Mouse (Mus musculus): ENCODE results near the gene Cars2.
"Not testable (repeated sequence)": the region's sequence is repeated elsewhere in the genome, so short reads cannot be mapped to it uniquely, and the experiment has no call there.

Cars2 gene

GRCm38 (mm10) chr8:11550281-11550948, at the start of gene Cars2:
Cars2 (minus strand) TSS chr8:11550783.
- peak; percentile 92 for DNase-seq (ENCODE audit: low read depth, low spot score)

- no peak for DNase-seq (ENCODE audit: low read depth, low spot score)
These were observed 42.8 kb upstream of the Cars2 start for GRCm38 (mm10) chr8:11593222-11593884.

GRCm38 (mm10) chr8:11592296-11592695, 41.7 kb upstream of the Cars2 start:
- DNase-seq (ENCODE audit: low read depth, low spot score): no peak

- DNase-seq (ENCODE audit: low read depth, low spot score): no peak
These were observed 41.3 kb upstream of the Cars2 start for GRCm38 (mm10) chr8:11591837-11592236.

GRCm38 (mm10) chr8:11586374-11586745, 35.8 kb upstream of the Cars2 start:
- DNase-seq (ENCODE audit: low read depth, low spot score): no peak

GRCm38 (mm10) chr8:11585513-11586373, 35.2 kb upstream of the Cars2 start:
- DNase-seq (ENCODE audit: low read depth, low spot score): no peak

GRCm38 (mm10) chr8:11575604-11576384, 25.2 kb upstream of the Cars2 start:
- DNase-seq (ENCODE audit: low read depth, low spot score): no peak

- no peak for DNase-seq (ENCODE audit: low read depth, low spot score)
These were observed 24.5 kb upstream of the Cars2 start for GRCm38 (mm10) chr8:11574911-11575603.

GRCm38 (mm10) chr8:11572428-11572827, 21.8 kb upstream of the Cars2 start:
- DNase-seq (ENCODE audit: low read depth, low spot score): no peak

- no peak for DNase-seq (ENCODE audit: low read depth, low spot score)
These were observed 21.4 kb upstream of the Cars2 start for GRCm38 (mm10) chr8:11571950-11572349.

- DNase-seq (ENCODE audit: low read depth, low spot score): no peak
These were observed 20.2 kb upstream of the Cars2 start for GRCm38 (mm10) chr8:11570742-11571141.

GRCm38 (mm10) chr8:11569260-11570097, 18.9 kb upstream of the Cars2 start:
- no peak for DNase-seq (ENCODE audit: low read depth, low spot score)

GRCm38 (mm10) chr8:11568193-11568592, 17.6 kb upstream of the Cars2 start:
- DNase-seq (ENCODE audit: low read depth, low spot score): not testable (repeated sequence)

- no peak for DNase-seq (ENCODE audit: low read depth, low spot score)
These were observed 14.1 kb upstream of the Cars2 start for GRCm38 (mm10) chr8:11564721-11565120.

- no peak for DNase-seq (ENCODE audit: low read depth, low spot score)
These were observed 13.7 kb upstream of the Cars2 start for GRCm38 (mm10) chr8:11564236-11564635.

- DNase-seq (ENCODE audit: low read depth, low spot score): no peak
These were observed 9.6 kb upstream of the Cars2 start for GRCm38 (mm10) chr8:11560220-11560619.

- DNase-seq (ENCODE audit: low read depth, low spot score): no peak
These were observed 8.9 kb upstream of the Cars2 start for GRCm38 (mm10) chr8:11559511-11559910.

- peak; percentile 100 for DNase-seq (ENCODE audit: low read depth, low spot score)
These were observed 7.4 kb upstream of the Cars2 start for GRCm38 (mm10) chr8:11557768-11558629.

- DNase-seq (ENCODE audit: low read depth, low spot score): no peak
These were observed 6.8 kb upstream of the Cars2 start for GRCm38 (mm10) chr8:11557424-11557767.

Measured in CD4-positive helper T cell, adult 2 months (primary cell).